Mouse (Mus musculus) forebrain, embryonic 13.5 days (tissue): Measurements from ENCODE around the gene Gm45140. TPM values are rescaled to one million over a fixed set of nuclear protein-coding genes. Genes with fewer than 3 reads are reported as not detected.

Source experiments
- ATAC-seq: fragments of 200-750 bp; cut with Nextera tagmentation; 2 replicates; pipeline ENCODE4 v1.8.0; 2017
- H3K27ac ChIP-seq: fragments of 300-500 bp; sonication (generic); 2 replicates; pipeline ENCODE4 v1.5.1; 2015; ENCODE audit warnings: inconsistent platforms, mild to moderate bottlenecking, moderate library complexity
- H3K27me3 ChIP-seq: fragments of 300-500 bp; sonication (generic); 2 replicates; pipeline ENCODE4 v1.6.1; 2015; ENCODE audit warnings: mild to moderate bottlenecking, inconsistent platforms
- H3K36me3 ChIP-seq: fragments of 300-500 bp; sonication (generic); 2 replicates; pipeline ENCODE4 v1.6.1; 2015; ENCODE audit warnings: mild to moderate bottlenecking, inconsistent platforms; ENCODE audit not compliant: poor library complexity, severe bottlenecking
- H3K4me1 ChIP-seq: fragments of 300-500 bp; sonication (generic); 2 replicates; pipeline ENCODE4 v1.6.1; 2015; ENCODE audit warnings: inconsistent platforms
- H3K4me2 ChIP-seq: fragments of 300-500 bp; sonication (generic); 2 replicates; pipeline ENCODE4 v1.6.1; 2015; ENCODE audit warnings: inconsistent platforms, mild to moderate bottlenecking, moderate library complexity
- H3K4me3 ChIP-seq: fragments of 300-500 bp; sonication (generic); 2 replicates; pipeline ENCODE4 v1.5.1; 2015; ENCODE audit warnings: mild to moderate bottlenecking, inconsistent platforms
- H3K9ac ChIP-seq: fragments of 300-500 bp; sonication (generic); 2 replicates; pipeline ENCODE4 v1.6.1; 2015; ENCODE audit warnings: mild to moderate bottlenecking, inconsistent platforms
- H3K9me3 ChIP-seq: fragments of 300-500 bp; sonication (generic); replicated peaks from 2 replicates; pipeline ENCODE4 v1.6.1; 2016; ENCODE audit warnings: inconsistent platforms
- WGBS: fragments of 180-500 bp; shearing (Covaris S2); methylation state at CpG from one replicate; pipeline ENCODE4 v1.1.7; 2015; 5-methylcytosine and 5-hydroxymethylcytosine counted together
- polyA plus RNA-seq: library from polyadenylated mRNA; unstranded; fragments of >200 nt; fragmentation: Nextera tagmentation; extraction: Ambion mirVana; gene quantifications from 2 replicates; pipeline ENCODE4 v1.2.1, GENCODE M21; 2015

The Gm45140 gene
- polyA plus RNA-seq, 1 experiment from 2014 or later: 1.4 TPM

DNA sequence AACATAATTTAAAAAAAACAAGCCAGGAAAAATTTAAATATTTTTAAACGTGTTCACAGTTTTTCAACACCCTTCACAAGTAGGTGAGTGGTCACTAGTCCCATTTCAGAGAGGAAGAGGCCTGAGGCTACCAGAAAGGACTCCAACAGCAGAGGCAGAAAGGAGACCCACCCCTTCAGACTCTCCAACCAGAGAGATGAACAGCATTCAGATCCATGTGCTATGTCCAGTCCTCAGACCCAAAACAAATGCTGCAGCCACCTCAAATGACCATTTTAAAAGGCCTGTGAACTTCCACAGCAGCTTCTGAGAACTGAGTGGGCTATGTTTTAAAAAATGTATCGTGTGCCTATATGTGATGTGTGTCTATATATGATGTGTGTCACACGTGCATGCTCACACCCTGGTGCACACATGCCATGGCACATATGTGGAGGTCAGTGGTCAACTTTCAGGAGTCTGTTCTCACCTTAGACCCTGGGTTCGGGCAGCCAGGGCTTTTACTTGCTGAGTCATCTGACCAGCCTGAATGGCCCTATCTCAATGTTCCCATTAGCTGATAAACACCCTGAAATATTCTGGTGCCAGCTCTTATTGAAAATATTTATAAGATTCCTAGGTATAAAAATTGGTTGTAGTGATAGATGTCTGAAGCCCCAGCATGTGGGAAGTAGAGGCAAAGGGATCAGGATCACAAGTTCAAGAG, 27.7 kb downstream of the Gm45140 start:
- WGBS: 83% methylated on average over 4 of the region's 4 CpGs
- H3K9me3 ChIP-seq: no peaks in the 10 kb centered on the region
- H3K4me2 ChIP-seq: no peak overlapping the region
- ATAC-seq: no peak
- H3K36me3 ChIP-seq: no peaks in the 10 kb centered on the region
- no peak overlapping the region for H3K9ac ChIP-seq
- no peaks in the 10 kb centered on the region for H3K27me3 ChIP-seq
- H3K4me1 ChIP-seq: peaks cover 20% of the 10 kb centered on the region
- H3K4me3 ChIP-seq: no peak overlapping the region
- no peak overlapping the region for H3K27ac ChIP-seq

DNA sequence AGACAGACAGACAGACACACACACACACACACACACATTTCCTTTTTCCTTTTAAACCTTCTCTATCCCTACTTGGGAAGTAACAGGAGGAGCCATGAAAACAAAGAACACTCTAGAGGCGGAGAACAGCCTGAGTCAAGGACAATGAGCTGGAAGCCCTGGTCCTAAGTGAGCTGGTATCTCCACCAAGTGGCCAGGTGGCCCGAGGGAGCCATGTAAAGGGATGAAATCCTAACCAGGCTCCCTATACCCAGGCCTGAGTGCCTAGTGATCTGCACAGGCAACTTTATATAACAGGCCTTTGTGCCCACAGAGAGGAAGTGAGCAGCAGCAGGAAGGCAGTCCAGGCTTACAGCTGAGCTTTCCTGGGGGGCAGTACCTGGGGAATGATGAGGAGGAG, 28.7 kb downstream of the Gm45140 start:
- H3K27me3 ChIP-seq: no peaks in the 10 kb centered on the region
- H3K4me2 ChIP-seq: no peak overlapping the region
- WGBS: 61% methylated on average over 2 of the region's 2 CpGs
- no peak overlapping the region for H3K4me3 ChIP-seq
- no peaks in the 10 kb centered on the region for H3K36me3 ChIP-seq
- H3K27ac ChIP-seq: no peak overlapping the region
- ATAC-seq: no peak
- H3K9ac ChIP-seq: no peak overlapping the region
- H3K9me3 ChIP-seq: no peaks in the 10 kb centered on the region
- H3K4me1 ChIP-seq: peaks cover 14% of the 10 kb centered on the region

DNA sequence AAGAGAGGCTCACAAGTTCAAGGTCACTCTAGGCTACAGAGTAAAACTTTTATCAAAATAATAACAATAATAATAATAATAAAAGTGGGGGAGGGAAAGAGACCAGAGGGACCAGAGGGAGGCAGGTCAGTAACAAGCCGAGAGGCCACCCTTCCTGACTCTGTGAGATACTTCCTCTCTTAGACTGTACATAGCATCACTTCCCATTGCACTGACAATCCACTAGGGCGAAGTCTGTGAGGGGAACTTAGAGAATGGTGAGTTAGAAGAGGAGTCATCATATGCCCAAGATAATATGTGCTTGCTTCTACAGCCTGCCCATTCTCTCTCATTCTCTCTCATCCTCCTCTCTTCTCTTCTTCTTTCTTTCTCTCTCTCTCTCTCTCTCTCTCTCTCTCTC, 29.6 kb downstream of the Gm45140 start:
- H3K27me3 ChIP-seq: no peaks in the 10 kb centered on the region
- no peaks in the 10 kb centered on the region for H3K9me3 ChIP-seq
- no peaks in the 10 kb centered on the region for H3K36me3 ChIP-seq
- no peak overlapping the region for H3K9ac ChIP-seq
- ATAC-seq: no peak
- no peak overlapping the region for H3K27ac ChIP-seq
- no peak overlapping the region for H3K4me3 ChIP-seq
- 93% methylated on average over 2 of the region's 2 CpGs for WGBS
- no peak overlapping the region for H3K4me2 ChIP-seq
- peaks cover 10% of the 10 kb centered on the region for H3K4me1 ChIP-seq

DNA sequence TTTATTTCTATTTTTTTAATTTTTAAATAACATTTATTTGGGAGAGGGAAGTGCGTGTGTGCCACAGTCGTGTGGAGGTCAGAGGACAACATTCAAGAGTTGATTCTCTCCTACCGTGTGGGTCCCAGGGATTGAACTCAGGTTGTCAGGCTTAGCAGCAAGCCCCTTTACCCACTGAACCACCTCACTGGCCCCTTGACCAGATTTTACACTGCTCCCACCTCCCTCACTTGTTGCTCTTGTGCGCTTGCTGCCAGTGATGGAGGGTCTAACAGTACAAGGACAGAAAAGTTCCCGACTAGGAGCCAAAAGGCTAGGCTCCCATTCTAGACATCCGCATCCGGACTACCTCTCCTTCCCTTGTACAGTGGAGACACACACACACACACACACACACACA, 30.1 kb downstream of the Gm45140 start:
- no peaks in the 10 kb centered on the region for H3K9me3 ChIP-seq
- no peaks in the 10 kb centered on the region for H3K27me3 ChIP-seq
- WGBS: 88% methylated on average over 7 of the region's 7 CpGs
- H3K9ac ChIP-seq: no peak overlapping the region
- ATAC-seq: no peak
- H3K4me2 ChIP-seq: no peak overlapping the region
- no peak overlapping the region for H3K4me3 ChIP-seq
- no peak overlapping the region for H3K27ac ChIP-seq
- H3K4me1 ChIP-seq: peaks cover 4% of the 10 kb centered on the region
- no peaks in the 10 kb centered on the region for H3K36me3 ChIP-seq

DNA sequence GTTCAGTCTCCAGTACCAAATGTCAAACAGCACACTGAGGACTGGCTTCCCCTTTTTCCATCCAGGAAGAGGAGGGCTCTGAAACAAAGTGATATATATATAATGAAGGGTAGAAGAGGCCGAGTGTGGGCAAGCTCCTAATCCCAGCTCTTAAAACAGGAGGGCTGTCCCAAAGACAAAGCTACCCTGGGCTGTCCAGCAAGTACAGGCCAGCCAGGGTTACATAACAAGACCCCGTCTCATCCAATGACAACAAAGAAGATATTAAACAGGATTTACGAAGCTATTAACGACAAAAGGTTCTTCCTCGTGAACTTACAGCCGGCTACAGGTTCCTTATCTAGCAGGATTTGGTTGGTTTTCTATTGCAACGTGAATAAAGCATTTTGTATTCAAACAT, 30.7 kb downstream of the Gm45140 start:
- H3K9ac ChIP-seq: no peak overlapping the region
- H3K4me3 ChIP-seq: no peak overlapping the region
- H3K9me3 ChIP-seq: no peaks in the 10 kb centered on the region
- H3K27me3 ChIP-seq: no peaks in the 10 kb centered on the region
- ATAC-seq: no peak
- H3K27ac ChIP-seq: no peak overlapping the region
- H3K4me1 ChIP-seq: no peaks in the 10 kb centered on the region
- H3K36me3 ChIP-seq: no peaks in the 10 kb centered on the region
- no peak overlapping the region for H3K4me2 ChIP-seq
- 82% methylated on average over 7 of the region's 7 CpGs for WGBS

DNA sequence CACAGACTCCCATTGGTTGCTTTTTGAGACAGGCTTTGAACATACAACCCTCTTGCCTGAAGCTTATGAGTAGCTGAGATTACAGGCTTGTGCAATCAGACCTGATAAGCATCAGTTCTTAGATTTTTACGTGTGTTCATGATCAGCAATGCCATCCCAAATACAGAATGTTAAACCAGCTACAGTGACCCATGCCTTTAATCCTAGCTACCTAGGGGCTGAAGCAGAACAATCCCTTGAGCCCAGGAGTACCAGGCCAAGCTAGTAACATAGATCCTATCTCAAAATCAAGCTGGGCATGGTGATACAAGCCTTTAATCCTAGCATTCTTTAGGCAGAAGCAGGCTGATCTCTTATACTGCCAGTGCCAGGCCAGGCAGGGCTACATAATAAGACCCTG, 31.6 kb downstream of the Gm45140 start:
- no peak overlapping the region for H3K4me3 ChIP-seq
- H3K9me3 ChIP-seq: no peaks in the 10 kb centered on the region
- H3K36me3 ChIP-seq: no peaks in the 10 kb centered on the region
- WGBS: 89% methylated on average over 1 of the region's 1 CpGs
- no peaks in the 10 kb centered on the region for H3K27me3 ChIP-seq
- no peak overlapping the region for H3K4me2 ChIP-seq
- H3K9ac ChIP-seq: no peak overlapping the region
- ATAC-seq: no peak
- no peaks in the 10 kb centered on the region for H3K4me1 ChIP-seq
- no peak overlapping the region for H3K27ac ChIP-seq

DNA sequence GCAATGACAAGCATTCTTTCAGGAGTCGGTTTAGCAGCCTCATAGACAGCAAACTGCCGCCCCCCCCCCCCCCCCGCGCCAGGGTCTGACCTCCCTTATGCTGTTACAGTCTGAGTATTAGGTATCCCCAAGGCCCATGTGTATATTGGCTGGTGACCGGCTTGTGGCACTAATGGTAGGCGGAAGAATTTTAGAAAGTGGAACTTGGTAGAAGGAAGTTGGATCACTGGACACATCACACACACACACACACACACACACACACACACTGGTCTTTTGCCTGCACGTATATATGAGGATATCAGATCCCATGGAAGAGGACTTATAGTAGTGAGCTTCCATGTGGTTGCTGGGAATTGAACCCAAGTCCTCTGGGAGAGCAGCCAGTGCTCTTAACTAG, 33.1 kb downstream of the Gm45140 start:
- no peak overlapping the region for H3K4me3 ChIP-seq
- 85% methylated on average over 6 of the region's 7 CpGs for WGBS
- no peak overlapping the region for H3K9ac ChIP-seq
- no peaks in the 10 kb centered on the region for H3K36me3 ChIP-seq
- no peak overlapping the region for H3K4me2 ChIP-seq
- no peaks in the 10 kb centered on the region for H3K4me1 ChIP-seq
- no peak for ATAC-seq
- H3K27me3 ChIP-seq: no peaks in the 10 kb centered on the region
- no peaks in the 10 kb centered on the region for H3K9me3 ChIP-seq
- H3K27ac ChIP-seq: no peak overlapping the region

DNA sequence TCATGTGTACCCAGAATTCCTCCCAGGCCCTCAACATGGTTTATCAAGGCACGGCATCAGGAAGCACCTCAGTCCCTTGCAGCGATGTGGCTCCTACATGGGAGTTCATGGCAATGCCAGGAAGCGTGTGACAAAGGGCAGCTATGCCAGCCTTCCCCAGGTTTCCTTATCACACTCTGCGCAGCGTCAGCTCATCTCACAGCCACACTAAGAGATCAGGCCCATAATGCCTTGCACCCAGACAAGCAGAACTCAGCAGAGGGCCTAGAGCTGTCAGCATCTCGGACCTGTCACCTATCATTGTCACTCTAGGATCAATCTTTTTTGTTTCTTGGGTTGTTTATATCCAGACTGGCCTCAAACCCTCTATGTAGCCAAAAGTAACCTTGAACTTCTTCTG, 36.0 kb downstream of the Gm45140 start:
- Histone ChIP-seq H3K4me1 (no peaks in the 10 kb centered on the region), H3K27ac (no peak overlapping the region), H3K4me2 (no peak overlapping the region), H3K4me3 (no peak overlapping the region), H3K27me3 (no peaks in the 10 kb centered on the region), H3K36me3 (no peaks in the 10 kb centered on the region), H3K9me3 (no peaks in the 10 kb centered on the region), H3K9ac (no peak overlapping the region)
- 93% methylated on average over 6 of the region's 6 CpGs for WGBS
- ATAC-seq: no peak

DNA sequence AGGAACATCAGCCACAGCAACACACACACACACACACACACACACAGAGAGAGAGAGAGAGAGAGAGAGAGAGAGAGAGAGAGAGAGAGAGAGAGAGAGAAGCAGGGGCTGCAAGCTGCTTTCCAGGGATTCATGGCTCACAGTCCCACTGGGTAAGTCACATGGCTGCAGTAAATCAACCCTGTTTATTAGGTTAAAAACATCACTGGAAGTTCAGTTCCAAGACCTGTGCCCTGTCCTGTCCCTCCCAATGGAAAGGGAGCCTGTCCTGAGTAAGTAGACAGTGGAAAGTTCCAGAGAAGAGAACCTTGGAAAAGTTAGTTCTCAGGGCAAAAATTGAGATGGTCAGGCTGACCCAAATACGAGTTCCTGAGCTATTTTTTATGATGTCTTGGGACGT, 38.3 kb downstream of the Gm45140 start:
- no peak for ATAC-seq
- 55% methylated on average over 2 of the region's 2 CpGs for WGBS
- Histone ChIP-seq H3K4me3 (no peak overlapping the region), H3K4me1 (no peaks in the 10 kb centered on the region), H3K4me2 (no peak overlapping the region), H3K27me3 (no peaks in the 10 kb centered on the region), H3K9me3 (no peaks in the 10 kb centered on the region), H3K27ac (no peak overlapping the region), H3K36me3 (peaks cover 5% of the 10 kb centered on the region), H3K9ac (no peak overlapping the region)

DNA sequence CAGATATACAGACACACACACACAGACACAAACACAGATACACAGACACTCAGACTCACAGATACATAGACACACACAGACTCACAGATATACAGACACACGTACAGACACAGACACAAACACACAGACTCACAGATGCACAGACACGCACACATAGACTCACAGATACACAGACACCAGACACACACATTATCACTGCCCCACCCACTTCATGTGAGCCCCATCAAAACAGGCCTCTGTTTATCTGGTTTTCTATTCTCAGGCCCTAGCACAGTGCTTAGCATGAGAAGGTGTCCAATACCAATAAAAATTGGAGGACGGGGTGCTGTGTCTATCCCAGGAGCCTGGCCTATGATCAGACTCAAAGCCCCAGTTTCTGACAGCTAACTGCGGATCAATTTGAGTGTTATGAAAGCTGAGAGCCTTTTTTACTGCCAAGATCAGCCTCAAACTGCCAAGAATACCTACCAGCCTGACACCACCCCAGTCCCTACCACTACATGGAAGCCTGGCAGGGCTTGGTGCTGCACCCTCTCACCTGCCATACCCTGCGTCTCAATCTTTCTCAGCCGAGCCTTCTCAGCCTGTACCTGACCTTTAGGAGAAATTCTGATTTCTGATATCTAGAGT, 39.2 kb downstream of the Gm45140 start:
- Histone ChIP-seq H3K4me3 (no peak overlapping the region), H3K36me3 (peaks cover 12% of the 10 kb centered on the region), H3K4me1 (no peaks in the 10 kb centered on the region), H3K27me3 (no peaks in the 10 kb centered on the region), H3K9me3 (no peaks in the 10 kb centered on the region), H3K9ac (no peak overlapping the region), H3K27ac (no peak overlapping the region), H3K4me2 (no peak overlapping the region)
- no peak for ATAC-seq
- WGBS: 85% methylated on average over 6 of the region's 6 CpGs

DNA sequence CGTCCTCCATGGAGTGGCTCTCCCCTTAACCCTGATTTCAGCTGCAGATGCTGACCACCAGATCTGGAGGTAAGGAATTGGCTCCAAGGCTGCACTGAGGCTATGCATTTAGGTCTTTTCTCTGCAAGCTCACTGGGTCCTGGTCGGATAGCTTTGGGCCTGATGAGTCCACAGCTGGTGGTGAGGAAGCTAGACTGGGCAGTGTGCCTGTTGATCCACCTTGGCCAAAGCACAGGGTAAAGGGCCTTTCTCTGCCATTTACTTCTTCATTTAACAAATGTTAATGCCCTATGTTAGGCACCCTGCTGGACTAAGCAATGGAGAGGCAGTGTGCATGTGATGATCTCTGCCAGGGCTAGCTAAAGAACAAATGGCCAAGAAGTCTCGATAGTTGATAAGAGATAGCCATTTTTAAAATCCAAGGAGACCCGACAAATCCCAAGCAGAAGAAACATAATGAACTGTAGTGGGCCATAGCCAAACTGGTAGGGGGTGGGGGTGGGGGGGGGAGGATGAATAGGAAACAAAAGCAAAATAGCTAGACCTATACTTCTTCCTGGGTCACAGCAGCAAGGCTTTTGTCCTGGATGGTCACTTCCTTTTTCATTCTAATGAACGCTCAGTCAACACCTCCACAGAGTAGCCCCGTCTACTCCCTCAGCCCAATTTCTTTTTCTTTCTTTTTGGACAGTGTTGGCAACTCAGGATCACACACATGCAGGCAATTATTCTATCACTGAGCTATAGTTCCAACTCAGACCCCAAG, 40.0 kb downstream of the Gm45140 start:
- Histone ChIP-seq H3K4me2 (no peak overlapping the region), H3K36me3 (peaks cover 18% of the 10 kb centered on the region), H3K9ac (no peak overlapping the region), H3K4me1 (no peaks in the 10 kb centered on the region), H3K27me3 (no peaks in the 10 kb centered on the region), H3K9me3 (no peaks in the 10 kb centered on the region), H3K4me3 (no peak overlapping the region), H3K27ac (no peak overlapping the region)
- ATAC-seq: no peak
- 65% methylated on average over 6 of the region's 6 CpGs for WGBS

DNA sequence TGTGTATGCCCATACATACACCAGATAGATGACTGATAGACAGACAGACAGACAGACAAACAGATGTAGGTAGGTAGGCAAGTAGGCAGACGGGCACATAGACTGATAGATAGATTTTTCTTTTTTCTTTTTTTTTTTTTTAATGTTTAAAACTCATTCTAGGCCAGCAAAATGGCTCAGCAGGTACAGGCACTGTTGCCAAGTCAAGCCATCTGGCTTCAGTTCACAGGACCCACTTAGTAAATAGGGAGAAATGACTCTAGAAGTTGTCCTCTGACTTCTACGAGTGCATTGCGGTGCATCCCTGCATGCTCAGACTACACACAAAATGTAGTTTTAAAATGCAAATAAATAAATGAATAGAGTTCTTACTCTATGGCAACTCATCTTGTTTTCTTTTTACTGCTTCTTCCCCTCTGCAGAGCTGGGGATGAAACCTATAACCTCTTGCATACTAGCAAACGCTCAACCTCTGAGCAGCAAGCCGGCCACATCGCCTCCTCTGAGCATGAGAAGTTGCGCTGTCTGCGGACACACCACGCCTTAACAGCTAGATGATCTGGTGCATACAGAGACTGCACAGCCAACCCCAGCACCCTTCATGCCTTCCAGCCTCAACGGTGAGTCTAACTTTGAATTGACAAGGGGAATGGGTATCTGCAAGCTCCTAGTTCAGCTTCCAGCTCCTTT, 41.6 kb downstream of the Gm45140 start:
- Histone ChIP-seq H3K36me3 (peaks cover 18% of the 10 kb centered on the region), H3K27me3 (no peaks in the 10 kb centered on the region), H3K4me3 (no peak overlapping the region), H3K4me1 (peaks cover 10% of the 10 kb centered on the region), H3K9ac (no peak overlapping the region), H3K4me2 (no peak overlapping the region), H3K9me3 (no peaks in the 10 kb centered on the region), H3K27ac (no peak overlapping the region)
- WGBS: 94% methylated on average over 10 of the region's 10 CpGs
- no peak for ATAC-seq
